Mouse (Mus musculus): ENCODE results near the gene Krtap12-1.

DNA sequence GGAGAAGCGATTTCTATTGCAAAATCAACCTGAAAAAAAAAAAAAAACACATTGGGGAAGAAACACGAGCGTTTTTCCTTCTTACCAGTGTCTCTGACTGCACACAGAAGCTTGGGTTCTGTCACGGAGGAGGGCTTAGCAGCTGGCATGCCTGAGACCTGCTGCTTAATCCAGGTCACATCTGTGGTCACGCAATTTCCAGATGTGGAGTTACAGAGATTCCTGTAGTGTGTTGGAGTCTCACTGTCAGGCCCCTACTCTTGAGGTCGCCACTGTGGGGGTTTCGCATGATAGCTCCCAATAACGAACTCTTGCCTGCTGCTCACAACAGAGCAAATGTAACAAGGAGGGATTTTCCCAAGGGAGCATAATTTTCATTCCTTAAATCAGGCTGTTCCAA, 36.2 kb upstream of the Krtap12-1 start:
- TF ChIP-seq CTCF (IDR thresholded peaks at IDR 0.05; ENCODE audit: insufficient read depth, low read depth, low read length): no peak
- no peak for TF ChIP-seq POLR2A (IDR thresholded peaks at IDR 0.05; ENCODE audit: insufficient read depth, low read depth, low read length)

Data from olfactory bulb, adult 2 months (tissue).